Mouse (Mus musculus) monocyte, adult 2 months (primary cell): Measurements from ENCODE around the gene Elof1.
"Not testable (repeated sequence)": the region's sequence is repeated elsewhere in the genome, so short reads cannot be mapped to it uniquely, and the experiment has no call there.

ENCODE experiments used
- DNase-seq, 2 experiments: peaks; one replicate each; pipeline ENCODE4 v3.0.0; 2022; ENCODE audit warnings: low spot score in 2 of 2, low read depth in 1 of 2

The Elof1 gene

DNA sequence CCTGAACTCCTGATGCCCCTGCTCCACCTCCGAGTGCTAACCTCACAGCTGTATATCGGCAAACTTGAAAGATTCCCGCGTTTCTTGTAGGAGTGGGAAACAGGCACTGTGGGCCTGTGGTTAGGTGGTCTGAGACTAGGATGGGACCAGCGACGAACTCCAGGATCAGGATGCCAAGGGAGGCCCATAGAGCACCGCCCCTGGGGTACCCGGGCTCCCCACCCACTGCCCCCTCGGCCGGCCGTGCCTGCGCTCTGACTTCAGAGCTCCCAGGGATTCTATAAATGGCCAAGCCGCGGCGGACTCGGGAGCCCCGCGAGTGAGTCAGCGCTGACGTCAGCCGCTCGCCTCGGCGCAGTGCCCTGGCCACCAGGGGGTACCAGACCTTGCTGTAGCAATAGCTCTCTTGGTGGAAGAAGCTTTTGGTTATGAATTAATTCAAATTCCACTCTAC, 21.1 kb downstream of the Elof1 start:
- DNase-seq = peak; percentile 71 to 87

DNA sequence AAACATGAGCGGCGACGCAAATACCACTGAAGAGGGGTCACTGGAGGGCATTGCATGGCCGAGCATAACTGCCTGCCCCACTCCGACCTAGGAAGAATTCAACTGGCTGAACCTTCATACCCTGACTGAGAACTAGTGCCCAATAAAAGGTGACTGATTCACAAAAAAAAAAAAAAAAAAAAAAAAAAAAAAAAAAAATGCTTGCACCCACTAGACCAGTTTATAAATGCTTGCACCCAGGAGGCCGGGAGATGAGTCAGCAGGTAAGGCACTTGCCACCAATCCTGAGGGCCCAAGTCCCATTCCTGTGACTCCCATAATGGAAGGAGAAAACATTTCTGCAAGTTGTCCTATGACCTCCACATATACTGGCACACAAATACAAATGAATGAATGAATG, 24.2 kb downstream of the Elof1 start:
- DNase-seq = no peak

DNA sequence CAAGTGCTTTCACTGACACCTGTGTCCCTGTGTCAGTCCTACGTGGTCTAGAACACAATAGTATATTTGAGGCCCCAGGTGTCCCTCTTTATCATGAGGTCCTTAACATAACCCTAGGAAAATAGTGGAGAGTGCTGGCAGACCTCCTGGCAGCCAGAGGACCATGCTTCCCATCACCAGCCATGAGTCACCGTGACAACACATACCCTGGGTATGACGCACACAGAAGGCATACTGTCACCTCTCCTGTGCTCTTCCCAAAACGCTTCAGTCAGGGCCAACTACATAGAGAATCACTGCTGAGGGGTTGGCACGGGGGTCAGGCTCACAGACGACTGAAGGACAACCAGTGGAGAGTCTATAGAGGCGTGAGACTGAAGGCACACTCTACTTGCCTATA, 27.0 kb downstream of the Elof1 start:
- DNase-seq = no peak

DNA sequence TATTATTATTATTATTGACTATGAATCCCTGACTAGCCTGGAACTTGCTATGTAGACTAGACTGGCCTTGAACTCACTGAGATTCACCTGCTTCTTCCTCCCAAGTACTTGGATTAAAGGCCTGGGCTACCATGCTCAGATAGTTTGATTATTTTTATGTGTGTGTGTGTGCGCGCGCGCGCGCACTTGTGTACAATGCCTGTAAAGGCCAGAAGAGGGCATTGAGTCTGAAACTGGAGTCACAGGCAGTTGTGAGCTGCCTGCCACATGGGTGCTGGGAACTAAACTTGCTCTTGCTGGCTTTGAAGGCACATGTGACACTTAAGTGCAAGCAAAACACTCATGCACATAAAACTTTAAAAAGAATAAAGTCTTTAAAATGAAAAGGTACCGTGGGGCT, 27.7 kb downstream of the Elof1 start:
- no peak for DNase-seq

DNA sequence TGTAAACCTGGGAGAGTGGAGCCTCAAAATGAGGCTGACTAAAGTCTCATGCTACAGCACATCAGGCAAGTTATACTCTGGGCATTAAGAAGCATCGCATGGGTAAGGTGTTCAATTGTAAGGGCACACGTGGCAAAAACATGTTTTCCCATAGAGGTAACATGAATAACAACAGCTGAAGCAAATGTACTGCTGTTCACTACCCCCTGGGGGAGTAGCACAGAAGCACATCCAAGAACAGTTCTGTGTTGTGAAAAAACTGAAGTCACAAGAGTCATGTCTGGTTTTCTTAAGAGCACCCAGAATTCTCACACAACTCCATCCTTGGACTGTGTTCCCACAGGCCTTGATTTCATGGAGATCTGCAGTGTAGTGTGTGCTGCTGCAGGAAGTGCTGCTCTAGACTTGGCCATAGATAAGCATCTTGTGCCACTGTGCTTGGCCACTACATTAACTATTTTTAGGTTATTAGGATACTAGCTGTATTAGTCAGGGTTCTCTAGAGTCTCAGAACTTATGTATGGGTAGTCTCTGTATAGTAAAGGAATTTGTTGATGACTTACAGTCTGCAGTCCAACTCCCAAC, 29.8 kb downstream of the Elof1 start:
- DNase-seq = no peak

DNA sequence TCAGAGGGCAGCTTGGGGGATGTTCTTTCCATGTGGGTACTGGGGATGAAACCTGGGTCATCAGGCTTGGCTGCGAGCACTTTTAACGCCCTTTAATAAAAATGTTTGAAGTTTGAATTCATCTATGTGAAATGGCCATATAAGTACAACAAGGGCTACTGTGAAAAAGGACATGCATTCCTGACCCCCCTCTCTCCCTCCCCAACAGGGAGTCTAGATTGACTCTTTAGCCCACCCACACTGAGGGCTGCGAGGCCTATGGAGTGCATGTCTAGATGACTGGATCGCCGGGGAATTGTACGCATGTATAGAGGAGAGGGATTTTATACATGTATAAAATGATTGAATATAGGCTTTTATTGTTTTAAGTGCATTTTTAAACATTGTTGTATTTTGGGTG, 31.0 kb downstream of the Elof1 start:
- DNase-seq = no peak

DNA sequence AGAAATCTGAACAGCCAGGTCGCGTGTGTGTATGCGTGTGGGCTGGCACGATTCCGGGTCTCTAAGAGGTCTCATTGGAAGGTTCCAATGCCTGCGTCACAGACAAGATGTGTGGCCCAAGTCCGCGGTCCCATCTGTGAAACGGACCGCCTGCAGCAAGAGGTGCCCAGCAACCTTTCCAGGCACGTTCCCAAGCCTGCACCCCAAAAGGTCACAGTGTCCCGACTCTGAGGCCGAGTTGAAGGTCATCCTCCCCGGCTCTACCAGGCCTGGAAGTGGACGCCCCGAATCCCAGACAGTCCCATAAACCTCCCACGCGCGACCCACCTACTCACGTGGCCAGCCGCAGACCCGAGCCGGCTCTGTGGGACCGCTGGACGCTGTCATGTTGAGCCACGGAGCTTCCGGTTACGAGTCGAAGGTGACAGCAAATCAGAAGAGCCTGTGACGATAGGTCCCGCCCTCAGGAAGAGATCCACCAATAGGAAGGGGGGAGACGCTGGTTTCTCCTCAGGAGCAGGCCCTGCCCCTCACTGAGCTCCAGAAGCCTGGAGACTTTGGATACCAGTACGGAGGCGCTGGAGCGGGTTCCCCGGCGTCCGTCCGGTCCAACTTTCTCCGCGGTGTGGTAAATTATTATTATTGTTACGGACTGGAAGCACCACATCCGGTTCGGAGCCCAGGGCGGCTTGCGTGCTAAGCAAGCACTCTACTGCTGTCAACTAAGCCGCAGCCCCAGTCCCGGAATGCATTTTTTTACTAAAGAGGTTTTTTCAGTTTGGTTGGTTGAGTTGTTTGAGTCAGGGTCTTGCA, 31.7 kb downstream of the Elof1 start, which contains the start of gene Ecsit:
TSS of gene Ecsit (minus strand) at position 417 of the 813 bp plus-strand sequence.
- peak; percentile 80 for DNase-seq

DNA sequence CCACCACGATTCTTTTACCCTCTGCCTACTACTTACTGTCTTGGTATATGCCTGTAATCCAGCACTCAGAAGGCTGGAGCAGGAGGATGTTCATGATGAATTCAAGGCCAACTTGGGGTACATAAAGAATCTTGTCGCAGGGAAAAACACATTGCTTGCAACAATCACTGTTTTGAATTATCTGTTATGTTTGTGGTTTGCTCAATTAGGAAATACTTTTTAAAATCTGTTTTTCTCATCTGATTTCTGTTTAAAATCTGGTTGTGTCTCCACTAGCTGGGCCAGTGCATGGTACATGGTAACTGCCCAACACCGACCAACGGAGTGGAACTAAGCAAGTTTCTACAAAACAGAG, 32.3 kb downstream of the Elof1 start:
- DNase-seq = no peak

DNA sequence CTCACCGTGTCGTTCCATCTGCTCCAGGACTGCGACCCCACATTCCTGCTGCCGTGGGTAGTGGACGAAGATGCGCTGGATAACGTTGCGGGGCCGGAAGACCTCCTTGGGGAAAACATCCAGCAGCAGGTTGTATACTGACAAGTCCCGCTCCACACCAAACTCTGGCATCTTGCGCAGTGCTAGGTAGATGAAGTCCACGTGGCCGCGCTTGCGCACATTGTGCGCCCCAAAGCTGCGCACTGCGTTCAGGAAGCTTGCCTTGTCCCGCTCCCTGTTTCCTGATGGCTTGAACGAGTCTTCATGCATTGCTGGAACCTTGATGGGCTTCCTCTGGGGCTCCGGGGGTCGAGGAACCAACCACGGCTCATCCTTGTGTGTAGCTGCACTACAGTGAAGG, 40.7 kb downstream of the Elof1 start:
- DNase-seq = no peak

DNA sequence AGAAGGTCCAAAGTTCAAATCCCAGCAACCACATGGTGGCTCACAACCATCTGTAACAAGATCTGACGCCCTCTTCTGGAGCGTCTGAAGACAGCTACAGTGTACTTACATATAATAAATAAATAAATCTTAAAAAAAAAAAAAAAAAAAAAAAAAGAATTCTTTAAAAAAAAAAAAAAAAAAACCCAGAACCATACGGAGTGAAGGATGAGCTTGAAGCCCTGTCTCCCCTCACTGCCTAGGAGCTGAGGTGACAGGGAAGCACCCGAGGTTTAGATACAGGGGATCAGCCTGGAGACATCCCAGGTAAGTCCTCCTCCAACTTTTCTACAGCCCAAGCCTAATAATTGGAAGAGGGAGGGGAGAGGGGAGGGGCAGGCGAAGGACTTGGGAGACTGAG, 41.2 kb downstream of the Elof1 start:
- DNase-seq = not testable (repeated sequence)

DNA sequence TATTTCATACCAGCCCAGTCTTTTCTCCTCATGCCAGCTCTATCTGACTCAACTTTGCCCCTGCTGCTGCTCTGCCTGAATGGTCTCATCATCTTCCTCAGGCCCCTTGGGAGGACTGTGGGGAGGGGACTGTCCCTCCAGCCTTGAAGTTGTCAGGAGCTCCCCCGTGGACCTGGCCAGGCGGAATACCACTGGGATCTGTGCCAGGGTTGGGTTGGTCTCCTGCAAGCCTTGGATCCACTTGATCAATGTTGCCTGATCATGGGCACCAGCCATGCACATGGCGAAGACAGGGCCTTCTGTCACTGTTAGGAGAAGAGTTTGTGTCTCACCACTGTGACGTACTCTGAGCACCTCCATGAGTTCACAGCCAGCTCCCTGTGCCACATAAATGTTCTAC, 44.7 kb downstream of the Elof1 start:
- no peak for DNase-seq

DNA sequence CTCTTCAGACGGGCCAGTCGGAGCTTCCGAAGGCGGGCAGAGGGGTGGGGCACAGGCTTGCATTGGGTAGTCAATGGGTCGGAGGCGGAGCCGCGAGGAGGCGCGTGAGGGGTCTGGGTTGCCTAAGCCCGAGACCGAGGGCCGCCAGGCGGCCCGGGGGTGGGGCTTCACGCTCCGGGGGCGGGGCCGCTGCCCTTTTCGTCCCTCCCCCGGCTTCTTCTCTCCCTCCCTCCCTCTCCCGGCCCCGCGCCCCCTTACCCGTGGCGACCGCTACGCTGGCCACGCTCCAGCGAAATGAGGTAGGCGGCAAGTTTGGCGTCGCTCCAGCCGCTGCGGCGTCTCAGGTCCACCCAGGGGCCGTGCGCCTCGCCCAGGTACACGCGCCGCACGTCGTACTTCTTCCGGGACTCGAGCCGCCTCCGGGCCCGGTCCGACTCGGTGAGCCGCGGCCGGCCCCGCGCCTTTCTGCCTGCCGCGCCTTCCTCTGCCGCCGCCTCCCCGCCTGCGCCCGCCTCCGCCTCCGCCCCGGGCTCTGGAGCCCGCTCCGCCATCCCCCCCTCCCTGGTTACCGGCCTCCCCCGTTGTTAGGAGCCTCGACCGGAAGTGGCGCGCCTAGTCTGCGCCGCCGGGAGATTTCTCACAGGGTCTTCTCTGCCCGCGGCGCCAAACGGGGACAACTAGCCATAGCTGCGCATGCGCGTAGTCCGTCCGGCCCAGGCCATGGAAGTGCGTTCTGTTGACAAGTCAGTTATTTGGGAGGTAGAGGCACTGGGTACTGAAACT, 46.0 kb downstream of the Elof1 start, which contains the start of the genes Gm49318 and Zfp653:
TSS of gene Gm49318 (minus strand) at position 469 of the 783 bp plus-strand sequence.
TSS of gene Zfp653 (minus strand) at position 586 of the 783 bp plus-strand sequence.
- DNase-seq = peak; percentile 85 to 87

DNA sequence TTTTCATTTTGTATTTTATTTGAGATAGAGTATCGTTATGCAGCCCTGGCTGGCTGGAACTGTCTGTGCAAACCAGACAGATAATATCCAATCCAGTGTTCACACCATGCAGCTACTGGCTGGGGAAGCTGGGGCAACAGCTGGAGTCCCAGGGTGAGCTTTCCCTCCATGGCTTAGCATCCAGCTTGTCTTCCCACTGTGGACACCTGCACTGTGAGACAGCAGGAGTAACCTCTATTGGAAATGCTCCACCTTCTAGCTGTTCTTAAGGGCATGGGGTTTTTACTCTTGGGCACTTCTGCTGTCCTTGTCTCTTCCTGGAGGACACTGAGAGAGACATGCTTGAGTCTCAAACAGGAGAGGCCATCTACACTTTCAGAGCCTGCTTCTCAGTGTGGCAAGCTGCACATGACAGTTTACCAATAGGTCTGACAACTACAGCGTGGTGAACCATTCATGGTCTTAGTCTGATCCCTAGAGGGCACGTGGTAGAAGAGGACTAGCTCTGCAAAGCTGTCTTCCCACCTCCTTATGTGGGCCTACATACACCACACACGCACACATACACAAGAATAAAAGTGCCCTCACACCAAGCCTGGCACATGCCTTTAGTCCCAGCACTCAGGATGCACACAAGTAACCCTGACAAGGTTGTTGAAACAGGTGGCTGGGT, 47.0 kb downstream of the Elof1 start:
- DNase-seq = no peak

DNA sequence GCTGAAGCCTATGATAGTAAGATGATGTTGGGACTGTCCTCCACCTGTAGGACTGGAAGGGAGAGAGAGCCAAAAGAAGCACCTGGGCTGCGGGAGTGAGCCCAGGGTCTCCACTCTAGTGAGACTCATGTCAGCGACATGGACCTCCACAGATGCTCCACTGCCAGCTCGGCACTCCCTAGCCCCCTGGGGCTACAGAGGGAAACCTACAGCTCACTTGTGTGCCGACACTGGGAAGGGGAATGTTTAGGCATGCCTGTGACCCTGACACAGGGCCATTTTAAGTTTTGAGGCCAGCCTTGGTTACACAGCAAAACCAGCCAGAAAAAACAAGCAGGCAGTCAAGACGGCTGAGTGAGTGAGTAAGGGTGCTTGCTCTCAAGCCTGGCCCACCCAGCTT, 49.8 kb downstream of the Elof1 start:
- no peak for DNase-seq

DNA sequence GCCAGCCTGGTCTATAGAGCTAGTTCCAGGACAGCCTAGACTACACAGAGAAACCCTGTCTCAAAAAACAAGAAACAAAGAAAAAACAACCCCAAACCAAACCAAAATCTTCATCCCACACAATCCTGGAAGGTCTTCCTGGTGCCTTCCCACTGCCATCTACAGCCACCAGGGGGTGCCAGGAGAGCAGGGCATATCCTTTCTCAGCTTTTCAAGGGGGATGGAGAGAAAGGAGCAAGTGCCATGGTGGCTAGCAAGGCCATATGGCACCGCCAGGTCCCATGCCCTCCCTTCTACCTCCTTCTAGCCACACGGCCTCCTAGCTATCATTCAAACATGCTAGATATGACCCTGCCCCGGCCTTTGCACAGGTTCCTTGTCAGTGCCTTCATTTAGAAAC, 50.5 kb downstream of the Elof1 start:
- peak in 1 of 2 experiments; percentile 37 for DNase-seq

DNA sequence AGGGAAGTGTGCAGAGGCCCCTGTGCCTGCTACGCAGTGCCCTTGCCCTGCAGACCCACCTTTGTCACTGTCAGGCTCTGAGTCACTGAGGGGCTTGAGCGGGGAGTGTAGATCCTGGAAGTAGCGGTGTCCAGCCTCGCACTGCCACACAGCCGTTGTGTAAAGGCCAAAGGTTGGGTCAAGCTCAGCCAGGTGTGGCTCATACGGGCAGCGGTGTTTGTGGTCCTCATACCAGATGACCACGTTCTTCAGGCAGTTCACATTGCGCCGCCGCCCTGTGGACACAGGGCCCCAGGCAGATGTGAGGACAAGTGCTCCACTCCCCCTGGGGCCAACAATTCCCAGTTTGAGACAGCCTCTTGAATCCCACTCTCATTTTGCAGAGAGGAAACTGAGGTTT, 51.3 kb downstream of the Elof1 start:
- DNase-seq = no peak

DNA sequence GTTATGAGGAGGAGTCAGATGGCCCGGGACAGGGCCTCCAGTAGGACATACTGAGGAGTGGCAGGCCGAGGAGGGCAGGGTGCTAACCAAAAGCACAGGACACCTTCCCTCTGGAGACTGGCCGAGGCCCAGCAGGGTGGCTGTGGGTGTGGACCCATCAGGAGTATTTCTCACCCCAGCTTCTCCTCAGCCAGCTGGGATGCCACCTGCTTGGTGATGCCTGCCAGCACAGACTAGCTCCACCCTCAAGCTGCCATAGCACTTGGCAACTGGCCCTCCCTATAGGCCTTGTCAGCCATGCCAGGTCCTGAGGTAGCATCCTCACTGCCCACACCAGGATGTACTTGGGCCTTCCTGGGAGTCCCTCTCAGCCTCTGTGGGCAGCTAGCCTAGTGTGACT, 52.6 kb downstream of the Elof1 start:
- DNase-seq = no peak
